Mouse (Mus musculus): ENCODE results near the gene Dnah2. TPM values are rescaled to one million over a fixed set of nuclear protein-coding genes. Genes with fewer than 3 reads are reported as not detected.
A peak's percentile ranks its signal among the peaks of the same experiment; 100 is the strongest.

Dnah2 gene
- polyA plus RNA-seq, 1 experiment: 0.22 TPM

GRCm38 (mm10) chr11:69463996-69464395, 84.9 kb downstream of the Dnah2 start:
- H3K27ac ChIP-seq (ENCODE audit: insufficient read depth, low read depth, low read length): no peak overlapping the region
- H3K4me1 ChIP-seq (ENCODE audit: control insufficient read depth, insufficient read depth, insufficient read length, low read length): 0 out of 2 replicates have a peak, but pooled peaks cover 2% of the 10 kb centered on the region
- TF ChIP-seq POLR2A (IDR thresholded peaks at IDR 0.05; ENCODE audit: low read depth, low read length): no peak
- no peaks in the 10 kb centered on the region for H3K27me3 ChIP-seq (ENCODE audit: control insufficient read depth, insufficient read depth, low read length)
- no peak overlapping the region for H3K4me3 ChIP-seq (ENCODE audit: low read depth, low read length)
- no peaks in the 10 kb centered on the region for H3K36me3 ChIP-seq (ENCODE audit: control insufficient read depth, insufficient read depth, low read length)
- WGBS: 97% methylated on average over 7 of the region's 7 CpGs

GRCm38 (mm10) chr11:69461568-69461967, 87.3 kb downstream of the Dnah2 start:
- no peaks in the 10 kb centered on the region for H3K4me1 ChIP-seq (ENCODE audit: control insufficient read depth, insufficient read depth, insufficient read length, low read length)
- no peaks in the 10 kb centered on the region for H3K36me3 ChIP-seq (ENCODE audit: control insufficient read depth, insufficient read depth, low read length)
- no peak overlapping the region for H3K4me3 ChIP-seq (ENCODE audit: low read depth, low read length)
- H3K27ac ChIP-seq (ENCODE audit: insufficient read depth, low read depth, low read length): no peak overlapping the region
- H3K27me3 ChIP-seq (ENCODE audit: control insufficient read depth, insufficient read depth, low read length): no peaks in the 10 kb centered on the region
- no peak for TF ChIP-seq POLR2A (IDR thresholded peaks at IDR 0.05; ENCODE audit: low read depth, low read length)
- TF ChIP-seq CTCF (IDR thresholded peaks at IDR 0.05; ENCODE audit: extremely low read depth, insufficient read length, insufficient replicate concordance, low read depth, low read length): no peak
- WGBS: 70% methylated on average over 5 of the region's 5 CpGs

GRCm38 (mm10) chr11:69459883-69460282, 89.0 kb downstream of the Dnah2 start:
- H3K27ac ChIP-seq (ENCODE audit: insufficient read depth, low read depth, low read length): no peak overlapping the region
- no peaks in the 10 kb centered on the region for H3K4me1 ChIP-seq (ENCODE audit: control insufficient read depth, insufficient read depth, insufficient read length, low read length)
- WGBS: 67% methylated on average over 4 of the region's 4 CpGs
- no peak overlapping the region for H3K4me3 ChIP-seq (ENCODE audit: low read depth, low read length)
- no peaks in the 10 kb centered on the region for H3K27me3 ChIP-seq (ENCODE audit: control insufficient read depth, insufficient read depth, low read length)
- no peaks in the 10 kb centered on the region for H3K36me3 ChIP-seq (ENCODE audit: control insufficient read depth, insufficient read depth, low read length)
- TF ChIP-seq POLR2A (IDR thresholded peaks at IDR 0.05; ENCODE audit: low read depth, low read length) (no peak), CTCF (IDR thresholded peaks at IDR 0.05; ENCODE audit: extremely low read depth, insufficient read length, insufficient replicate concordance, low read depth, low read length) (no peak)

GRCm38 (mm10) chr11:69457006-69457579, 91.8 kb downstream of the Dnah2 start:
- no peak for TF ChIP-seq POLR2A (IDR thresholded peaks at IDR 0.05; ENCODE audit: low read depth, low read length)
- no peak for TF ChIP-seq CTCF (IDR thresholded peaks at IDR 0.05; ENCODE audit: extremely low read depth, insufficient read length, insufficient replicate concordance, low read depth, low read length)
- no peaks in the 10 kb centered on the region for H3K27me3 ChIP-seq (ENCODE audit: control insufficient read depth, insufficient read depth, low read length)
- no peaks in the 10 kb centered on the region for H3K4me1 ChIP-seq (ENCODE audit: control insufficient read depth, insufficient read depth, insufficient read length, low read length)
- no peaks in the 10 kb centered on the region for H3K36me3 ChIP-seq (ENCODE audit: control insufficient read depth, insufficient read depth, low read length)
- WGBS: 65% methylated on average over 6 of the region's 6 CpGs
- no peak overlapping the region for H3K27ac ChIP-seq (ENCODE audit: insufficient read depth, low read depth, low read length)
- no peak overlapping the region for H3K4me3 ChIP-seq (ENCODE audit: low read depth, low read length)

GRCm38 (mm10) chr11:69452114-69452867, 96.6 kb downstream of the Dnah2 start:
- no peaks in the 10 kb centered on the region for H3K36me3 ChIP-seq (ENCODE audit: control insufficient read depth, insufficient read depth, low read length)
- H3K4me1 ChIP-seq (ENCODE audit: control insufficient read depth, insufficient read depth, insufficient read length, low read length): no peaks in the 10 kb centered on the region
- H3K27ac ChIP-seq (ENCODE audit: insufficient read depth, low read depth, low read length): no peak overlapping the region
- TF ChIP-seq CTCF (IDR thresholded peaks at IDR 0.05; ENCODE audit: extremely low read depth, insufficient read length, insufficient replicate concordance, low read depth, low read length) (no peak), POLR2A (IDR thresholded peaks at IDR 0.05; ENCODE audit: low read depth, low read length) (no peak)
- H3K4me3 ChIP-seq (ENCODE audit: low read depth, low read length): no peak overlapping the region
- WGBS: 62% methylated on average over 23 of the region's 23 CpGs
- no peaks in the 10 kb centered on the region for H3K27me3 ChIP-seq (ENCODE audit: control insufficient read depth, insufficient read depth, low read length)

DNA sequence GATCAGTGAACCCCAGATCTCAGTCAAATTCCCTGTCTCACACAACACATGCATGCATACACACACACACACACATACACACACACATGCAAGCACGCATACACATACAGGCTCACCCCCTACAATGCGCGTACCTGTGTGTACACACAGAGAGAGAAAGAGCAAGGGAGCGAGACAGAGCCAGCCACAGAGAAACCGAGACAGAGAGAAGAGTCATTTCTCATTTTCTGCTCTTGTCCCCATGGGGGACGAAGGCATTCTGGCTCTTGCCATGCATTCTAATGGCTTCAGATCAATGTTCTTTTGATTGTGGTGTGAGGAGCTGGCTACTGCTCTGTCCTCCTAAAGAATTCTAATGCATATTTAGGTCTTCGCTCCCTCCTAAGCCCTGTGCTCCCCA, 101.6 kb downstream of the Dnah2 start:
- Histone ChIP-seq H3K27ac (ENCODE audit: insufficient read depth, low read depth, low read length) (no peak overlapping the region), H3K4me3 (ENCODE audit: low read depth, low read length) (no peak overlapping the region), H3K36me3 (ENCODE audit: control insufficient read depth, insufficient read depth, low read length) (no peaks in the 10 kb centered on the region), H3K4me1 (ENCODE audit: control insufficient read depth, insufficient read depth, insufficient read length, low read length) (peaks cover 10% of the 10 kb centered on the region), H3K27me3 (ENCODE audit: control insufficient read depth, insufficient read depth, low read length) (no peaks in the 10 kb centered on the region)
- TF ChIP-seq POLR2A (IDR thresholded peaks at IDR 0.05; ENCODE audit: low read depth, low read length) (no peak), CTCF (IDR thresholded peaks at IDR 0.05; ENCODE audit: extremely low read depth, insufficient read length, insufficient replicate concordance, low read depth, low read length) (no peak)
- 96% methylated on average over 7 of the region's 7 CpGs for WGBS

GRCm38 (mm10) chr11:69443328-69443727, 105.6 kb downstream of the Dnah2 start:
- Histone ChIP-seq H3K27ac (ENCODE audit: insufficient read depth, low read depth, low read length) (peak overlapping the region; percentile 44; the same call in 1 of the 2 replicates), H3K4me1 (ENCODE audit: control insufficient read depth, insufficient read depth, insufficient read length, low read length) (peaks cover 10% of the 10 kb centered on the region), H3K4me3 (ENCODE audit: low read depth, low read length) (no peak overlapping the region), H3K36me3 (ENCODE audit: control insufficient read depth, insufficient read depth, low read length) (no peaks in the 10 kb centered on the region), H3K27me3 (ENCODE audit: control insufficient read depth, insufficient read depth, low read length) (no peaks in the 10 kb centered on the region)
- 8% methylated on average over 5 of the region's 5 CpGs for WGBS
- no peak for TF ChIP-seq CTCF (IDR thresholded peaks at IDR 0.05; ENCODE audit: extremely low read depth, insufficient read length, insufficient replicate concordance, low read depth, low read length)
- TF ChIP-seq POLR2A (IDR thresholded peaks at IDR 0.05; ENCODE audit: low read depth, low read length): no peak
